Mouse (Mus musculus): Measurements from ENCODE around the gene Atp6v0b. TPM values are rescaled to one million over a fixed set of nuclear protein-coding genes. Genes with fewer than 3 reads are reported as not detected.

The Atp6v0b gene
- polyA plus RNA-seq, 1 experiment: 232 TPM

DNA sequence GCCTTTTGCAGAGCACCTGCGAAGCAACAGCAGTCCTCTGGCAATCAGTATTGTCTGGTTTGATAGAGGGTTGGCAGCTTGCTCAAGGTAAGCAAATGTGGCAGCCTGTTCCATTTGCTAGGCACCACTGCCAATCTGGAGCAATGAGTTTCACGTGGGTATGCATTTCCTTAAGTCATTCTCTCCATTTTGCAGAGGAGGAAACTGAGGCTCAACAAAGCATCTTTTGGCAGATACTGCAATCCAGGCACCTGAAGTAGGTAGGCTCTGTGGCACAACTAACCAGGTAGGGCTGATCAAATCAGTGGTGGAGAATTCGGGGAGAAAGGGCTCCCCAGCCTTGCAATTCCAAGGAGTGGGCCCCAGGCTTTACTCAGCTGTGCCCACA, 52.7 kb downstream of the Atp6v0b start, which contains the start of gene Slc6a9:
Slc6a9 (plus strand) TSS at position 50 of the 388 bp plus-strand sequence.
- Histone ChIP-seq H3K36me3 (ENCODE audit: control insufficient read depth, insufficient read depth, low read length) (no peaks in the 10 kb centered on the region), H3K4me1 (ENCODE audit: control insufficient read depth, insufficient read depth, low read length) (peaks cover 10% of the 10 kb centered on the region), H3K4me3 (ENCODE audit: control insufficient read depth, low read depth, low read length) (peak within 1 kb of the TSS; percentile 96), H3K27me3 (ENCODE audit: control insufficient read depth, insufficient read depth, low read length) (no peaks in the 10 kb centered on the region), H3K27ac (ENCODE audit: control insufficient read depth, insufficient read depth, low read depth, low read length) (peak within 1 kb of the TSS; percentile 25; the same call in 1 of the 2 replicates)
- TF ChIP-seq POLR2A (IDR thresholded peaks at IDR 0.05; ENCODE audit: control insufficient read depth, low read depth, low read length): no peak
- no peak for TF ChIP-seq CTCF (IDR thresholded peaks at IDR 0.05; ENCODE audit: control insufficient read depth, insufficient read depth, insufficient replicate concordance, low read depth, low read length)

Other genes with a start within 250 kb of the Atp6v0b start
- gene Dmap1, start 205.1 kb downstream of the Atp6v0b start, polyA plus RNA-seq (2012; rRNA removed): 37.8 and 42.0 TPM in 2 replicates
- gene Gm12845, start 162.9 kb downstream of the Atp6v0b start, polyA plus RNA-seq (2012; rRNA removed): not detected in 2 replicates
- 31.3 and 33.3 TPM in 2 replicates for gene Klf17, start 121.7 kb downstream of the Atp6v0b start, polyA plus RNA-seq (2012; rRNA removed)
- 6.4 and 7.4 TPM in 2 replicates for gene Slc6a9, start 52.8 kb downstream of the Atp6v0b start, polyA plus RNA-seq (2012; rRNA removed)
- gene Ccdc24, start 14.8 kb downstream of the Atp6v0b start, polyA plus RNA-seq (2012; rRNA removed): 137 and 146 TPM in 2 replicates
- 28.5 and 33.1 TPM in 2 replicates for gene B4galt2, start 3.8 kb downstream of the Atp6v0b start, polyA plus RNA-seq (2012; rRNA removed)
- 6.6 and 8.2 TPM in 2 replicates for gene Dph2, start 4.7 kb upstream of the Atp6v0b start, polyA plus RNA-seq (2012; rRNA removed)
- 207 and 222 TPM in 2 replicates for gene Ipo13, start 27.7 kb upstream of the Atp6v0b start, polyA plus RNA-seq (2012; rRNA removed)
- gene Artn, start 42.4 kb upstream of the Atp6v0b start, polyA plus RNA-seq (2012; rRNA removed): 9.0 and 10.2 TPM in 2 replicates
- gene St3gal3, start 247.6 kb upstream of the Atp6v0b start, polyA plus RNA-seq (2012; rRNA removed): 3.4 and 4.4 TPM in 2 replicates